Mouse (Mus musculus): ENCODE results near the gene Rnase1.

DNA sequence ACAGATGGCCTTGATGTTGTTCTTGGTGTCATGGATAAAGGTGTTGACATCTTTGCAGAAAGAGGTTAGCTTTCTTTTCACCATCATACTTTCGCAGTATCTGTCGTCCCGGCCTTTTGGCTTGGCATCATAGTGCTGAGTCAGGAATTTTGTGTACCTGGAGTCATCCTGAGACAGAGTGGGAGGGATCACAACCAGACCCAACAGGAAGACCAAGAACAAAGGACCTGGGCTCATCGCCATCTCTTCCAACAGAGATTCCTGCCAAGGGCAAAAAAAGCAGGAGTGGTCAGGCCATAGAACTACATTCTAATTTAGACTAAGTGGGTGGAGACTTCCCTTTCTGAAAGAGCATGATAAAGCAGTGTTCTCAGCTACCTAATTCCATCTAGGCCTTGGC, 49.1 kb upstream of the Rnase1 start:
- TF ChIP-seq UBTF (IDR thresholded peaks at IDR 0.05; ENCODE audit: borderline replicate concordance, insufficient read depth, low read depth, low read length) = no peak
- no peak for TF ChIP-seq CHD2 (IDR thresholded peaks at IDR 0.05; ENCODE audit: low read length)
- no peak for TF ChIP-seq POLR2AphosphoS2 (IDR thresholded peaks at IDR 0.05; ENCODE audit: low read length)

Measured in MEL (cell line).